Mouse (Mus musculus): ENCODE measurements around the gene Nfam1.

DNA sequence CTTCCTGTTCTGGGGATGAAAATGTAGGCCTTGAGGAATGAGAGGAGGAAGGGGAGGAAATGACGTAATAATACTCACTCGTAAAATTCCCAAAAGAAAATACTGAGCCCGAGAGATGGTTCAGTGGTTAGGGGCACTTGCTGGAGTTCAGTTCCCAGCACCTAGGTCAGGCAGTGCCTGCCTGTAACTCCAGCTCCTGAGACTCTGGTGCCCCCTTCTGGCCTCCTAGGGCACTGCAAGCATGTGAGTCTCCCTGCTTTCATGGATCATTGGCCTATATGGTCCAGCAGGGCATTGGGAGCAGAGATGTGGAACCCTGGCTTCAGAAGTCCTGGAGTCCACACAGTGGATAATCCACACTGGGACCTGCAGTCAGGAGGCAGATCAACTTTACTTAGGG, 13.2 kb upstream of the Nfam1 start:
- TF ChIP-seq POLR2A (IDR thresholded peaks at IDR 0.05; ENCODE audit: insufficient read depth, low read depth, low read length) (no peak), CTCF (IDR thresholded peaks at IDR 0.05; ENCODE audit: insufficient read depth, low read depth, low read length) (no peak)

Data from olfactory bulb, adult 2 months (tissue).